Mouse (Mus musculus): Measurements from ENCODE around the gene Prss22. TPM values are rescaled to one million over a fixed set of nuclear protein-coding genes. Genes with fewer than 3 reads are reported as not detected.

Gene Prss22
- polyA plus RNA-seq, 1 experiment = not detected

DNA sequence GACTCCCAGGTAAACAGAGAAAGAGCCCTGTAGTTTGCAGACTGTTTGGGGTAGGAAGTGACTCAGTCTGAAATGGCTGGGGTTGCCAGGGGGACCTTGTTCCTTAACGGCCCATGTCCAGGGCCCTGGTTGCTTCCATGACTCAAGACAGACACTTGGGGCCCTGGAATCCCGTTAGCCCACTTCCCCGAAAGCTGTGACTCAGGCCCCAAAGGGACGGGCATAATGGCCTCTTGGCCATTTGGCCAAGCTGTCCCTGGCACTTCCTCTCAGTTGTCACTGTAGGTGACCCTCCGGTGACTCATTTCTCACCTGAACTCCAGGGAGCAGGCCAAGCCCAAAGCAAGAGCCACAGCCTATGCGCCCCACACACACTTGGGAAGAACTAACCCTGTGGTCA, 483 bp upstream of the Prss22 start:
- H3K27ac ChIP-seq (ENCODE audit: control insufficient read depth, insufficient read depth, low read depth, low read length) = no peak overlapping the region
- H3K4me3 ChIP-seq (ENCODE audit: control insufficient read depth, low read depth, low read length) = no peak overlapping the region
- no peak for TF ChIP-seq POLR2A (IDR thresholded peaks at IDR 0.05; ENCODE audit: control insufficient read depth, low read depth, low read length)
- TF ChIP-seq CTCF (IDR thresholded peaks at IDR 0.05; ENCODE audit: control insufficient read depth, insufficient read depth, insufficient replicate concordance, low read depth, low read length) = no peak
- no peaks in the 10 kb centered on the region for H3K4me1 ChIP-seq (ENCODE audit: control insufficient read depth, insufficient read depth, low read length)
- H3K36me3 ChIP-seq (ENCODE audit: control insufficient read depth, insufficient read depth, low read length) = no peaks in the 10 kb centered on the region
- no peaks in the 10 kb centered on the region for H3K27me3 ChIP-seq (ENCODE audit: control insufficient read depth, insufficient read depth, low read length)

DNA sequence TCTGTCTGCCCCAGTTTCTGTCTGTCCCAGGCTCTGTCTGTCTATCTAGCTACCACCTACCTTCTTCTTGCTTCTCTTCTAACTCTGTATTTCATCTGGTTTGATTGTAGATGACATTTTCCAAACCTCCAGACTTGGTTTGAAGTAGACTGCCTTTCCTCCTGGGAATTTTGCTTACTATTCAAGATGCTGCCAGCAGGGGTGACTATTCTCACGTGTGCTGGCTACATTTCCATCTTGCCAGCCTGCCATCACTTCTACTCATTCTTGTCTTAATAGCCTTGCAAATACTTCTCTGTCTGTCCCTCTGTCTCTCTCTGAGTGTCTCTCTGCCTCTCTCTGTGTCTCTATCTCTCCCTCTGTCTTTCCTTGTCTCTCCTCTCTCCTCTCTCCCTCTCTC, 2.5 kb downstream of the Prss22 start:
- Histone ChIP-seq H3K27ac (ENCODE audit: control insufficient read depth, insufficient read depth, low read depth, low read length) (no peak overlapping the region), H3K4me1 (ENCODE audit: control insufficient read depth, insufficient read depth, low read length) (peaks cover 2% of the 10 kb centered on the region), H3K36me3 (ENCODE audit: control insufficient read depth, insufficient read depth, low read length) (no peaks in the 10 kb centered on the region), H3K4me3 (ENCODE audit: control insufficient read depth, low read depth, low read length) (no peak overlapping the region), H3K27me3 (ENCODE audit: control insufficient read depth, insufficient read depth, low read length) (no peaks in the 10 kb centered on the region)
- TF ChIP-seq CTCF (IDR thresholded peaks at IDR 0.05; ENCODE audit: control insufficient read depth, insufficient read depth, insufficient replicate concordance, low read depth, low read length) (no peak), POLR2A (IDR thresholded peaks at IDR 0.05; ENCODE audit: control insufficient read depth, low read depth, low read length) (no peak)

DNA sequence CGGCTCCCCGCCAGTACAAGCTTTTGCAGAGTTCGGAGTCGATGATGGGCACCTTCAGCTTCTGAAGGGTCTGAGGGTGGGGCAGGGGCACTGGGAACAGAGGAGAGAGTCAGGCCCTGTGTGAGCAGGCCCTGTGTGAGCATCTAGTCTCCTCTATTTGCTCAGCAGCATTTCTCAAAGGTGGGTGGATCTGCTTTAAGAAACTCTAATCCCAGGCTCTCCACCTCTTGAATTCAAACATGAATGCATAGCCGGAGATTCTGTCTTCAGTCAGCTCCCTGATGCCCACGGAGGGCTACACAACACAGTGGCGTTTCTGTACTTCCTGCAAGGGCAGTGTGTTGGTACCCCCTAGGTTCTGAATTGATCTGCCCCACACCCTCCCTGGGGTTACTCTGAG, 3.2 kb downstream of the Prss22 start:
- Histone ChIP-seq H3K27me3 (ENCODE audit: control insufficient read depth, insufficient read depth, low read length) (no peaks in the 10 kb centered on the region), H3K27ac (ENCODE audit: control insufficient read depth, insufficient read depth, low read depth, low read length) (no peak overlapping the region), H3K4me1 (ENCODE audit: control insufficient read depth, insufficient read depth, low read length) (peaks cover 2% of the 10 kb centered on the region), H3K36me3 (ENCODE audit: control insufficient read depth, insufficient read depth, low read length) (no peaks in the 10 kb centered on the region), H3K4me3 (ENCODE audit: control insufficient read depth, low read depth, low read length) (no peak overlapping the region)
- TF ChIP-seq CTCF (IDR thresholded peaks at IDR 0.05; ENCODE audit: control insufficient read depth, insufficient read depth, insufficient replicate concordance, low read depth, low read length) = no peak
- TF ChIP-seq POLR2A (IDR thresholded peaks at IDR 0.05; ENCODE audit: control insufficient read depth, low read depth, low read length) = no peak

DNA sequence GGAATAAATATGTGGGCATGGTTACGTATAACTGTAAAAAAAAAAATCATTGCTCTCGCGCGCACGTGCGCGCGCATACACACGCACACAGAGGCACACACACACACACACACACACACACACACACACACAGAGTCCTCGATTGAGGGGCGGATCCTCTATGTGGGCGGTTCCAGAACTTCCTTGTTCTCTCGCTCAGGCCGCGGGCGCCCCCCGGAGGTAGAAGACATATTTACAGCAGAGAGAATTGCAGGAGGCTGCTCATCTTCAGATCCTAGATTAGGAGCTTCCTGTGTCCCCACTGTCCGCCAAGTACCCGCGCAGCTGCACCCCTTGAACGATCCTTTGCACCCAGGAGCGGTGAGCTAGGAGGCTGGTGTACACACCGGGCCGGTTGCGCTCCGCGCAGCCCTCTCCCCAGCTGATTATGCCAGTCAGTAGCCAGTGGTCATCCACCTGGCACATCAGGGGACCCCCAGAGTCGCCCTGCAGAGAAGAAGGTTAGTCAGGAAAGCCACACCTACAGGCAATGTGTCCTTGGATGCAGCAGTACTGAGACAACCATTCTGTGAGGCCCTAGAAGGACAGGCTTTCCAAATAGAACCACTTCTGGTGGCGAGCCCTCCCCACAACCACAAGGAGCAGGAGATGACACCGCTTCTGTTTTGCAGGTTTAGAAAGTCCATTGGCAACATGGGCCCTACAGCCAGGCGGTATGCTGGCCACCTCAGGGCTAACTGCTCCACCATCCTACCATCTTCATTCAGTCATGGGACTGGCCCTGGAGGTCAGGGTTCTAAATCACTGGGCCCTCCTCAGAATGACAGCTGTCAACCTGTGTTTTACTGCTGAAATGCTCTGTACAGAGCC, 4.1 kb downstream of the Prss22 start:
- H3K27ac ChIP-seq (ENCODE audit: control insufficient read depth, insufficient read depth, low read depth, low read length) = no peak overlapping the region
- no peak overlapping the region for H3K4me3 ChIP-seq (ENCODE audit: control insufficient read depth, low read depth, low read length)
- peak; percentile 61; the same call in 1 of the 2 replicates for TF ChIP-seq CTCF (IDR thresholded peaks at IDR 0.05; ENCODE audit: control insufficient read depth, insufficient read depth, insufficient replicate concordance, low read depth, low read length)
- TF ChIP-seq POLR2A (IDR thresholded peaks at IDR 0.05; ENCODE audit: control insufficient read depth, low read depth, low read length) = no peak
- no peaks in the 10 kb centered on the region for H3K27me3 ChIP-seq (ENCODE audit: control insufficient read depth, insufficient read depth, low read length)
- H3K4me1 ChIP-seq (ENCODE audit: control insufficient read depth, insufficient read depth, low read length) = peaks cover 2% of the 10 kb centered on the region
- no peaks in the 10 kb centered on the region for H3K36me3 ChIP-seq (ENCODE audit: control insufficient read depth, insufficient read depth, low read length)

DNA sequence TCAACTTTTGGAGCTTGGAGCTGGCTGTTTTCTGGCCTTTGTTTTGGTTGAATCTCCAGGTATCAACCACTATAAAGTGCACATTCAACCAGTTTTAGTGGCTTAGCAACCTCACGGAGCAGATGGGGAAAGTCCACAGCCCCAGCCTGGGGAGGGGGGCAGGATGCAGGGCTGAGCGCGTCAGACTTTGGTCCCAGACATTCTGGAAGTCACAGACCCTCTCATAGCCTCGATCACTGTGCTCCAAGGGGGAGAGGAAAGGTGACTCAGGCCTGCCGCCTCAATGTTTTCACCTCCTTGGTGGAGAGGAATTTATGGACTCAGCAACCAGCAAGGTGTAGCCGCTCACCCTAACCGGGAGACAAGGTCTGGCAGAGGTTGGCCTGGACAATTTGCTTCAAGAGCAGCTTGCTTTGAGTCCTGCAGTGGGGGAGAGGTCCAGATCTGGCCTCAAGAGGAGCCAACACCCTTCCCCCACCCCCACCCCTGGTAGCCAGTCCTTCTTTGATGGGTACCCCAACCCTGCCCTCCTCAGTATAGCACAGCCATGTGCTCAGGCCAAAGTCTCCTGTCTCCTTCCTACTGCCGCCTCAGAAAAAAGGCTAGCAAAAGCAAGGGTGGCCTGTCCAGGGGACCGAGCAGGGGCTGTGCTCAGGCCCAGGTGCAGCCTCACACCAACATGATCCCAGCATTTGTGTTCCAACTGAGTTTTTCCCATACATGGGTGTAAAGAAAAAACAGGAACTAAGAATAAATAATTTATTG, 4.9 kb downstream of the Prss22 start:
- Histone ChIP-seq H3K27me3 (ENCODE audit: control insufficient read depth, insufficient read depth, low read length) (no peaks in the 10 kb centered on the region), H3K36me3 (ENCODE audit: control insufficient read depth, insufficient read depth, low read length) (no peaks in the 10 kb centered on the region), H3K4me1 (ENCODE audit: control insufficient read depth, insufficient read depth, low read length) (peaks cover 2% of the 10 kb centered on the region), H3K4me3 (ENCODE audit: control insufficient read depth, low read depth, low read length) (no peak overlapping the region), H3K27ac (ENCODE audit: control insufficient read depth, insufficient read depth, low read depth, low read length) (no peak overlapping the region)
- no peak for TF ChIP-seq CTCF (IDR thresholded peaks at IDR 0.05; ENCODE audit: control insufficient read depth, insufficient read depth, insufficient replicate concordance, low read depth, low read length)
- no peak for TF ChIP-seq POLR2A (IDR thresholded peaks at IDR 0.05; ENCODE audit: control insufficient read depth, low read depth, low read length)

DNA sequence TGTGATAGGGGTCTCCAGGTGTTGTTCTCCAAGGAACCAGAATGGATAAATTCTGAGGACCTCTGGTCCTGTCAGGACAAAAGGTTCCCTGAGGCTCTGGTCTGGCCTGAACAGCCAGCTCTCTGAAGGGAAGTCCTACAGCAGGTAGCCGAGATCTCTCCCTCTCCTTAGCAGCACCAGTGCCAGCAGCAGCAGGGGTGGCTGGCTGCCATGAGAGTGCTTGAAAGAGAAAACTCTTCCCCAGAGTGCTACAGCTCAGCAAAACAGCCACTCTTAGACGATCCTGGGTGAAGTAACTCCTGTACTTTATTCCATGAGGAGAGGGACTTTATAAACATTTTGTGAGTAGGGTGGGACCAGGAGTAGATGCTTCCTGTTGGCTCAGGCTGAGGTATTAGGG, 8.1 kb downstream of the Prss22 start:
- Histone ChIP-seq H3K27me3 (ENCODE audit: control insufficient read depth, insufficient read depth, low read length) (no peaks in the 10 kb centered on the region), H3K4me1 (ENCODE audit: control insufficient read depth, insufficient read depth, low read length) (peaks cover 2% of the 10 kb centered on the region), H3K36me3 (ENCODE audit: control insufficient read depth, insufficient read depth, low read length) (no peaks in the 10 kb centered on the region), H3K4me3 (ENCODE audit: control insufficient read depth, low read depth, low read length) (no peak overlapping the region), H3K27ac (ENCODE audit: control insufficient read depth, insufficient read depth, low read depth, low read length) (no peak overlapping the region)
- TF ChIP-seq CTCF (IDR thresholded peaks at IDR 0.05; ENCODE audit: control insufficient read depth, insufficient read depth, insufficient replicate concordance, low read depth, low read length) (no peak), POLR2A (IDR thresholded peaks at IDR 0.05; ENCODE audit: control insufficient read depth, low read depth, low read length) (no peak)

DNA sequence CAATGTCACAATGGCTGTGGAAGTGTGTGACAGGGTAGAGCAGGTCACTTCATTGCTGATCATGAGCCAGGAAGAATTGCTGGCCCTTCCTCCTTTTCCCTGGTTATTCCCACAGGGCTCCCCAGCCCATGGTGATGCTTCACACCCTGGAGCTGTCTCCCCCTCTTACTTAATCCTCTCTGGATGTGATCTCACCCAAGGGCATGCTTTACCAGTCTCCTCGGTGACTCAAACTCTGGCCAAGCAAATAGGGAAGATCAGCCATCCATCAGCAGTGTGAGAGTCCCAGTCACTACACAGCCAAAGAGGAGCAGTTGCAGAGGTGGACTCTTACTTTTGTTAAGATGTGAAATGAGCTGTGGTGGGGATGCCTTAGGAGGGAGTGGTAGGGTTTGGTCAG, 12.9 kb downstream of the Prss22 start:
- no peaks in the 10 kb centered on the region for H3K27me3 ChIP-seq (ENCODE audit: control insufficient read depth, insufficient read depth, low read length)
- H3K27ac ChIP-seq (ENCODE audit: control insufficient read depth, insufficient read depth, low read depth, low read length) = no peak overlapping the region
- TF ChIP-seq POLR2A (IDR thresholded peaks at IDR 0.05; ENCODE audit: control insufficient read depth, low read depth, low read length) (no peak), CTCF (IDR thresholded peaks at IDR 0.05; ENCODE audit: control insufficient read depth, insufficient read depth, insufficient replicate concordance, low read depth, low read length) (no peak)
- H3K4me3 ChIP-seq (ENCODE audit: control insufficient read depth, low read depth, low read length) = no peak overlapping the region
- H3K36me3 ChIP-seq (ENCODE audit: control insufficient read depth, insufficient read depth, low read length) = no peaks in the 10 kb centered on the region
- H3K4me1 ChIP-seq (ENCODE audit: control insufficient read depth, insufficient read depth, low read length) = no peaks in the 10 kb centered on the region; the same call in 1 of the 2 replicates
